Mouse (Mus musculus) 3134 (cell line): ENCODE measurements around the gene Gcgr.
"Not testable (repeated sequence)": the region's sequence is repeated elsewhere in the genome, so short reads cannot be mapped to it uniquely, and the experiment has no call there.

Experiments
- DNase-seq: peaks from one replicate; pipeline ENCODE4 v3.0.0-alpha.2; 2011; ENCODE audit warnings: low spot score; ENCODE audit not compliant: insufficient read length; ENCODE audit errors: extremely low read depth

Gcgr gene

GRCm38 (mm10) chr11:120582268-120582981, 51.9 kb downstream of the Gcgr start:
- DNase-seq, result no peak

- not testable (repeated sequence) for DNase-seq
These were observed 52.4 kb downstream of the Gcgr start for GRCm38 (mm10) chr11:120582982-120583293.

GRCm38 (mm10) chr11:120583937-120584336, 53.4 kb downstream of the Gcgr start:
- no peak for DNase-seq

GRCm38 (mm10) chr11:120588531-120588930, 58.0 kb downstream of the Gcgr start:
- no peak for DNase-seq
